Mouse (Mus musculus) hindbrain, embryonic 10.5 days (tissue): Measurements from ENCODE around the gene Zbtb43. TPM values are rescaled to one million over a fixed set of nuclear protein-coding genes. Genes with fewer than 3 reads are reported as not detected.

Source experiments
- DNase-seq: peaks from one replicate; pipeline ENCODE4 v3.0.0-alpha.2; 2017; ENCODE audit warnings: low spot score
- H3K27ac ChIP-seq: fragments of 300-500 bp; sonication (generic); 2 replicates; pipeline ENCODE4 v1.5.1; 2016; ENCODE audit warnings: mild to moderate bottlenecking, moderate library complexity
- H3K27me3 ChIP-seq: fragments of 300-500 bp; sonication (generic); 2 replicates; pipeline ENCODE4 v1.6.1; 2016; ENCODE audit warnings: mild to moderate bottlenecking; ENCODE audit not compliant: poor library complexity, insufficient read depth, severe bottlenecking
- H3K36me3 ChIP-seq: fragments of 300-500 bp; sonication (generic); 2 replicates; pipeline ENCODE4 v1.6.1; 2016; ENCODE audit warnings: mild to moderate bottlenecking, moderate library complexity
- H3K4me1 ChIP-seq: fragments of 300-500 bp; sonication (generic); replicated peaks from 2 replicates; pipeline ENCODE4 v1.6.1; 2016; ENCODE audit warnings: mild to moderate bottlenecking
- H3K4me3 ChIP-seq: fragments of 300-500 bp; sonication (generic); 2 replicates; pipeline ENCODE4 v1.5.1; 2016; ENCODE audit warnings: mild to moderate bottlenecking, moderate library complexity
- H3K9me3 ChIP-seq: fragments of 300-500 bp; sonication (generic); 2 replicates; pipeline ENCODE4 v1.6.1; 2016; ENCODE audit warnings: mild to moderate bottlenecking, moderate library complexity
- WGBS: fragments of 180-500 bp; shearing (Covaris S2); methylation state at CpG from one replicate; pipeline ENCODE4 v1.1.7; 2016; 5-methylcytosine and 5-hydroxymethylcytosine counted together
- polyA plus RNA-seq: library from polyadenylated mRNA; unstranded; fragments of >200 nt; fragmentation: Nextera tagmentation; extraction: Ambion mirVana; gene quantifications from 2 replicates; pipeline ENCODE4 v1.2.1, GENCODE M21; 2016

Gene Zbtb43
- polyA plus RNA-seq, 1 experiment from 2014 or later: 19.0 TPM

- DNase-seq: no peak
- H3K27ac ChIP-seq: no peak overlapping the region
- H3K36me3 ChIP-seq: peaks cover 6% of the 10 kb centered on the region; the same call in 1 of the 2 replicates
- 65% methylated on average over 5 of the region's 5 CpGs for WGBS
- H3K4me3 ChIP-seq: no peak overlapping the region
- no peaks in the 10 kb centered on the region for H3K9me3 ChIP-seq
- H3K4me1 ChIP-seq: peaks cover 3% of the 10 kb centered on the region; the same call in 1 of the 2 replicates
- no peaks in the 10 kb centered on the region for H3K27me3 ChIP-seq
These were observed 65.7 kb downstream of the Zbtb43 start for GRCm38 (mm10) chr2:33402638-33403037.

GRCm38 (mm10) chr2:33402236-33402635, 66.1 kb downstream of the Zbtb43 start:
- H3K9me3 ChIP-seq: no peaks in the 10 kb centered on the region

DNA sequence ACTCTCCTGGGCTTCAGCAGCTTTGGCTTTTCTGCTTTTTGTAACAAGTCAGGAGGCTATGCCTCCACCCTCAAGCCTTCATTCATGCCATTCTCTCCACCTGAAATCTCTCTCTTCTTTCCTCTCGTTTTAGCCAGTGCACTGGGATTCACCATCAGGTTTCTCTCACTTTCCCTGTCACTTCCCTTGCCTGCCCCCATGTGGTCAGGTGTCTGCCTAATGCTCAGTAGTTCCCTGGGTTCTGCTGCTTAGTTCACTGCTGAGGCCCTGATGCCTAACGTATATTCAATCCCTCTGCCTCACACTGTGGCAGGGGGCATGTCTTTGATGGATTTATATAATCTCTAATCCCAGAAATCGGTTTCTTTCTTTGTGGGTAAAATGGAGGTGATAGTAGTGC, 67.1 kb downstream of the Zbtb43 start:
- no peak overlapping the region for H3K4me3 ChIP-seq
- DNase-seq: no peak
- WGBS: 47% methylated on average over 3 of the region's 3 CpGs
- H3K27ac ChIP-seq: no peak overlapping the region
- no peaks in the 10 kb centered on the region for H3K9me3 ChIP-seq
- H3K27me3 ChIP-seq: no peaks in the 10 kb centered on the region
- H3K4me1 ChIP-seq: no peaks in the 10 kb centered on the region
- H3K36me3 ChIP-seq: peaks cover 2% of the 10 kb centered on the region; the same call in 1 of the 2 replicates

More at GRCm38 (mm10) chr2:33402236-33402635, 66.1 kb downstream of the Zbtb43 start:
- Histone ChIP-seq H3K27ac (no peak overlapping the region), H3K4me1 (peaks cover 3% of the 10 kb centered on the region; the same call in 1 of the 2 replicates), H3K36me3 (peaks cover 6% of the 10 kb centered on the region; the same call in 1 of the 2 replicates), H3K27me3 (no peaks in the 10 kb centered on the region), H3K4me3 (no peak overlapping the region)
- peak; percentile 54 for DNase-seq
- WGBS: 34% methylated on average over 7 of the region's 7 CpGs

DNA sequence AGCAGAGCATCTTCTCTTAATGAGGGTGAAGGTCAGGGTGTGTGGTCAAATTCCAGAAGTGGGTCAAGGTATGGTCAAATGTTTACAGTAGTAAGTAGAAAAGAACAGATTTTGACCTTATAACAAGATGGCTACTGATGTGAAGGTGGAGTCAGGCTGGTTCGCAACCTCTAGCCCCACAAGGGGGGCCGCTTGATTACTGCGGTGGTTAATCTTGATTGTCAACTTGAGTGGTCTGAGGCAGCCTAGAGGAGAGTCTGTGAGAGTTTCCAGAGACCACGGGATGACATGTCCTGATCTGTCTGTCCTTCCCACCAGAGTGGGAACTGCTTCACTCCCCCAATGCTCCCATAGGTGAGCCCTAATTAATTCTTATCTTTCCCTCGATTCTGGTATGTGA, 67.8 kb downstream of the Zbtb43 start:
- Histone ChIP-seq H3K9me3 (no peaks in the 10 kb centered on the region), H3K4me1 (no peaks in the 10 kb centered on the region), H3K27me3 (no peaks in the 10 kb centered on the region), H3K4me3 (no peak overlapping the region), H3K27ac (no peak overlapping the region), H3K36me3 (no peaks in the 10 kb centered on the region)
- no peak for DNase-seq
- 89% methylated on average over 5 of the region's 5 CpGs for WGBS

Other genes starting within 250 kb of the Zbtb43 start
- gene Ralgps1, start 97.1 kb downstream of the Zbtb43 start, polyA plus RNA-seq: 7.5 and 12.2 TPM in 2 replicates
- 7.2 and 8.2 TPM in 2 replicates for gene Zbtb34, start 37.2 kb downstream of the Zbtb43 start, polyA plus RNA-seq
- gene Lmx1b, start 172.0 kb upstream of the Zbtb43 start, polyA plus RNA-seq: 2.5 and 7.7 TPM in 2 replicates